In the genomic region with DNA sequence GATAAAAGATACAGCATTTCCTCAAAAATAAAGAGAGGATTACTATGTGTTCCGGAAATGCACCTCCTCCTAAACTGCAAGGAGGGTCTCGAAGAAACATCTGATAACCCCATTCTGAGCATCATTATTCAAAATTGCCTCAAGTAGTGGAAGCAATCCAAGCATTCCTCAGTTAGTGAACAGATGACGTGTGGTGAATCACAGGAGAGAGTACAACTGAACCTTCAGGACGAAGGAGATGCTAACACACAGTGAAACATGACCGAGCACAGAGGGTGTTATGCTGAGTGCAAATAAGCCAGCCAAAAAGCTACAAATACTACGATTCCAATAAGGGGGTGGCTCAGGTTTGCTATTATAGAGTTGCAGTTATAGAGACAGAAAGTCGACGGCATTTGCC, we compare ENCODE assay signal across 20 mouse cellular contexts.
DNase-seq lines count a peak whose midpoint lies in the region; ATAC-seq and TF ChIP-seq lines count a peak whose summit lies in the region.
"Had no signal": no experiment of that assay in that cellular context is flagged by ENCODE, and none has a peak within 500 bp of the region (broad histone marks: within the 10 kb centered on the region; RNA-seq: fewer than 3 reads in every experiment).

No protein-coding gene starts in this region.

- 59% methylated on average over 8 of the region's 8 CpGs for WGBS in heart, embryonic 16.5 days

- peak overlapping the region; percentile 43; the same call in 1 of the 2 replicates for H3K27ac ChIP-seq in gastrocnemius, adult 2 months
- H3K27ac ChIP-seq in heart, embryonic 16.5 days (ENCODE audit: low read length) = peak overlapping the region; percentile 51; the same call in 1 of the 2 replicates
- H3K27ac ChIP-seq in embryonic fibroblast, embryonic 13.5 days (ENCODE audit: insufficient read depth, low read length) = peak overlapping the region; percentile 64
- H3K27ac ChIP-seq: embryonic facial prominence, embryonic 10.5 days; forebrain, embryonic 15.5 days; hindbrain, embryonic 13.5 days; hindbrain, postnatal 0 days had no signal

- H3K27me3 ChIP-seq in heart, embryonic 16.5 days (ENCODE audit: control insufficient read depth, insufficient read depth, low read length) = no peaks in the 10 kb centered on the region
- H3K27me3 ChIP-seq: CH12.LX had no signal

- peaks cover 56% of the 10 kb centered on the region for H3K4me1 ChIP-seq in heart, embryonic 16.5 days (ENCODE audit: control insufficient read depth, insufficient read depth, low read length)
- H3K4me1 ChIP-seq in embryonic fibroblast, embryonic 13.5 days (ENCODE audit: control insufficient read depth, insufficient read depth, low read length) = peaks cover 27% of the 10 kb centered on the region

- intact Hi-C loops in gastrocnemius, adult 2 months (cut with DNase I) = no loop called here
- intact Hi-C loops in heart, postnatal 25 days (cut with DNase I) = no loop called here

- no peak for TF ChIP-seq POLR2A in embryonic fibroblast, embryonic 13.5 days (IDR thresholded peaks at IDR 0.05; ENCODE audit: low read depth, low read length)

- DNase-seq in gastrocnemius, adult 2 months = no peak
- DNase-seq in gastrocnemius, adult 18-20 months (ENCODE audit: low spot score) = no peak
- no peak for DNase-seq in heart, postnatal 25 days (ENCODE audit: low spot score)
- DNase-seq in 3T3-L1 (ENCODE audit: low read depth, low spot score) = peak; percentile 56
- no peak for DNase-seq in layer of hippocampus, adult 11-12 months (ENCODE audit: low spot score)
- DNase-seq: adrenal gland, adult 8-10 months; adrenal gland, postnatal 36 days; cerebellum, adult 2 months; cerebellum, postnatal 10 days; gastrocnemius, postnatal 36 days; heart, adult 11 months; heart, postnatal 10 days; kidney, adult 11 months had no signal

- H3K4me2 ChIP-seq in heart, embryonic 16.5 days (ENCODE audit: low read depth, low read length) = no peak overlapping the region
- H3K4me2 ChIP-seq: forebrain, embryonic 15.5 days; hindbrain, embryonic 13.5 days had no signal

- no peak for ATAC-seq in heart, embryonic 16.5 days (replicated peaks; ENCODE audit: extremely low read depth, insufficient read depth, low FRiP score)
- ATAC-seq: forebrain, embryonic 15.5 days; hindbrain, postnatal 0 days had no signal

- H3K9me3 ChIP-seq in heart, embryonic 16.5 days (replicated peaks; ENCODE audit: control insufficient read depth, low read length) = no peaks in the 10 kb centered on the region
- H3K9me3 ChIP-seq: embryonic facial prominence, embryonic 10.5 days; forebrain, embryonic 15.5 days; hindbrain, embryonic 13.5 days had no signal

- no peak for TF ChIP-seq CTCF in gastrocnemius, adult 2 months (IDR thresholded peaks at IDR 0.05)
- TF ChIP-seq CTCF in embryonic fibroblast, embryonic 13.5 days (IDR thresholded peaks at IDR 0.05; ENCODE audit: borderline replicate concordance, insufficient read depth, low read length) = no peak

- H3K4me3 ChIP-seq in gastrocnemius, adult 2 months = no peak overlapping the region
- no peak overlapping the region for H3K4me3 ChIP-seq in heart, embryonic 16.5 days (ENCODE audit: low read length)
- H3K4me3 ChIP-seq in embryonic fibroblast, embryonic 13.5 days (ENCODE audit: insufficient read depth, low read length) = no peak overlapping the region
- H3K4me3 ChIP-seq: embryonic facial prominence, embryonic 10.5 days; forebrain, embryonic 15.5 days; hindbrain, embryonic 13.5 days had no signal

- H3K9ac ChIP-seq in heart, embryonic 16.5 days (ENCODE audit: low read length) = no peak overlapping the region
- H3K9ac ChIP-seq: forebrain, embryonic 15.5 days; hindbrain, embryonic 13.5 days had no signal

- peaks cover 8% of the 10 kb centered on the region for H3K36me3 ChIP-seq in heart, embryonic 16.5 days (ENCODE audit: control insufficient read depth, insufficient read depth)
- H3K36me3 ChIP-seq: forebrain, embryonic 15.5 days; hindbrain, embryonic 13.5 days had no signal
